Mouse (Mus musculus): ENCODE data around the gene Syde2. TPM values are rescaled to one million over a fixed set of nuclear protein-coding genes. Genes with fewer than 3 reads are reported as not detected.
A peak's percentile ranks its signal among the peaks of the same experiment; 100 is the strongest.
"Not testable (repeated sequence)": the region's sequence is repeated elsewhere in the genome, so short reads cannot be mapped to it uniquely, and the experiment has no call there.

The Syde2 gene
- polyA plus RNA-seq, 1 experiment: 3.8 TPM

DNA sequence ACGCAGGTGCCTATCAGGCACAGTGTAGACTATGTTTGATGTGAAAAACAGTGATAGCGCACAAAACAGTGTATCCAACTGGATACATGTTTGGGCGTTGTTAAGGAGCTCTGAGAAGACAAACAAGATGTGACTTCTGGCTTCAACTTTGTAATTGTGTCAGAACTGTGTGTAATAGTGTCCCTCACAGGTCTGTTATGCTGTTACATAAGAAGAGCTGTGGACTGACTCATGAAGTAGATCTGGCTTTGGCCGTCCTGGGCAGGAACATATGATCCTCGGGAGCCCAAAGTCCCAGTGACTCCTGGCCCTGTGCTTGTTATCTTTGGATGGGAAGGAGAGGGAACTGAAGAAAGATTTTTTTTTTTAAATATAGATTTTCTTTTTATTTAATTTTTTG is 7.8 kb downstream of the Syde2 start:
- peaks cover 22% of the 10 kb centered on the region for H3K36me3 ChIP-seq (ENCODE audit: control insufficient read depth, insufficient read depth, low read length)
- no peak overlapping the region for H3K27ac ChIP-seq (ENCODE audit: insufficient read depth, low read depth, low read length)
- whole genome bisulfite sequencing: 40% methylated on average over 5 of the region's 5 CpGs
- no peaks in the 10 kb centered on the region for H3K27me3 ChIP-seq (ENCODE audit: control insufficient read depth, insufficient read depth, low read length)
- H3K4me3 ChIP-seq (ENCODE audit: low read depth, low read length): no peak overlapping the region
- H3K4me1 ChIP-seq (ENCODE audit: control insufficient read depth, insufficient read depth, insufficient read length, low read length): peaks cover 5% of the 10 kb centered on the region; the same call in 1 of the 2 replicates
- TF ChIP-seq CTCF (IDR thresholded peaks at IDR 0.05; ENCODE audit: extremely low read depth, insufficient read length, insufficient replicate concordance, low read depth, low read length): no peak
- no peak for TF ChIP-seq POLR2A (IDR thresholded peaks at IDR 0.05; ENCODE audit: low read depth, low read length)

DNA sequence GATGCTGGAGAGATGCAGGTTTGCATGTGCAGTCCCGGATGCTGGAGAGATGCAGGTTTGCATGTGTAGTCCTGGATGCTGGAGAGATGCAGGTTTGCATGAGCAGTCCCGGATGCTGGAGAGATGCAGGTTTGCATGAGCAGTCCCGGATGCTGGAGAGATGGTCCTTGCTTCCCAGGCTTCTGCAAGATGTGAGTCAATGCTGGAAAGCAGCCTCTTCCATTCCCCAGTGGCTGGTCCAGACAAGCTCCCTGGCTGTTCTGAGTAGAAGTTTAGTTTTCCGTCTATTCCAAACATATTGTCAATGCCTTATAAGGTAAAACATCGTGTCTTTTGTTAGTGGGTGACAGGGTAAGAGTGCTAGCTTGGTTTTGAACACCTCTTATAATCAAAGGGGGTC is 8.9 kb downstream of the Syde2 start:
- H3K27me3 ChIP-seq (ENCODE audit: control insufficient read depth, insufficient read depth, low read length); H3K4me3 ChIP-seq (ENCODE audit: low read depth, low read length); H3K27ac ChIP-seq (ENCODE audit: insufficient read depth, low read depth, low read length); H3K4me1 ChIP-seq (ENCODE audit: control insufficient read depth, insufficient read depth, insufficient read length, low read length): not testable (repeated sequence)
- WGBS: 66% methylated on average over 5 of the region's 5 CpGs
- peaks cover 29% of the 10 kb centered on the region for H3K36me3 ChIP-seq (ENCODE audit: control insufficient read depth, insufficient read depth, low read length)

- H3K36me3 ChIP-seq (ENCODE audit: control insufficient read depth, insufficient read depth, low read length): peaks cover 41% of the 10 kb centered on the region
- no peak overlapping the region for H3K4me3 ChIP-seq (ENCODE audit: low read depth, low read length)
- no peak overlapping the region for H3K27ac ChIP-seq (ENCODE audit: insufficient read depth, low read depth, low read length)
- H3K27me3 ChIP-seq (ENCODE audit: control insufficient read depth, insufficient read depth, low read length): no peaks in the 10 kb centered on the region
- 87% methylated on average over 14 of the region's 14 CpGs for WGBS
- peaks cover 6% of the 10 kb centered on the region; the same call in 1 of the 2 replicates for H3K4me1 ChIP-seq (ENCODE audit: control insufficient read depth, insufficient read depth, insufficient read length, low read length)
- TF ChIP-seq CTCF (IDR thresholded peaks at IDR 0.05; ENCODE audit: extremely low read depth, insufficient read length, insufficient replicate concordance, low read depth, low read length) (no peak), POLR2A (IDR thresholded peaks at IDR 0.05; ENCODE audit: low read depth, low read length) (no peak)
Measured at GRCm38 (mm10) chr3:146004347-146005051, 16.8 kb downstream of the Syde2 start.

- no peak overlapping the region for H3K4me3 ChIP-seq (ENCODE audit: low read depth, low read length)
- H3K27ac ChIP-seq (ENCODE audit: insufficient read depth, low read depth, low read length): 0 out of 2 replicates have a peak overlapping the region, but pooled peaks have one; percentile 3
- TF ChIP-seq POLR2A (IDR thresholded peaks at IDR 0.05; ENCODE audit: low read depth, low read length) (no peak), CTCF (IDR thresholded peaks at IDR 0.05; ENCODE audit: extremely low read depth, insufficient read length, insufficient replicate concordance, low read depth, low read length) (no peak)
Measured at GRCm38 (mm10) chr3:146007872-146008271, 20.2 kb downstream of the Syde2 start.

GRCm38 (mm10) chr3:146009859-146010645 is 22.4 kb downstream of the Syde2 start:
- no peak overlapping the region for H3K4me3 ChIP-seq (ENCODE audit: low read depth, low read length)
- TF ChIP-seq CTCF (IDR thresholded peaks at IDR 0.05; ENCODE audit: extremely low read depth, insufficient read length, insufficient replicate concordance, low read depth, low read length) (no peak), POLR2A (IDR thresholded peaks at IDR 0.05; ENCODE audit: low read depth, low read length) (no peak)
- no peaks in the 10 kb centered on the region for H3K27me3 ChIP-seq (ENCODE audit: control insufficient read depth, insufficient read depth, low read length)
- H3K27ac ChIP-seq (ENCODE audit: insufficient read depth, low read depth, low read length): 0 out of 2 replicates have a peak overlapping the region, but pooled peaks have one; percentile 20
- peaks cover 12% of the 10 kb centered on the region for H3K36me3 ChIP-seq (ENCODE audit: control insufficient read depth, insufficient read depth, low read length)
- peaks cover 9% of the 10 kb centered on the region; the same call in 1 of the 2 replicates for H3K4me1 ChIP-seq (ENCODE audit: control insufficient read depth, insufficient read depth, insufficient read length, low read length)
- 65% methylated on average over 20 of the region's 20 CpGs for WGBS

More at GRCm38 (mm10) chr3:146007872-146008271, 20.2 kb downstream of the Syde2 start:
- Histone ChIP-seq H3K36me3 (ENCODE audit: control insufficient read depth, insufficient read depth, low read length) (peaks cover 18% of the 10 kb centered on the region), H3K4me1 (ENCODE audit: control insufficient read depth, insufficient read depth, insufficient read length, low read length) (peaks cover 9% of the 10 kb centered on the region; the same call in 1 of the 2 replicates), H3K27me3 (ENCODE audit: control insufficient read depth, insufficient read depth, low read length) (no peaks in the 10 kb centered on the region)
- WGBS: 36% methylated on average over 6 of the region's 6 CpGs

DNA sequence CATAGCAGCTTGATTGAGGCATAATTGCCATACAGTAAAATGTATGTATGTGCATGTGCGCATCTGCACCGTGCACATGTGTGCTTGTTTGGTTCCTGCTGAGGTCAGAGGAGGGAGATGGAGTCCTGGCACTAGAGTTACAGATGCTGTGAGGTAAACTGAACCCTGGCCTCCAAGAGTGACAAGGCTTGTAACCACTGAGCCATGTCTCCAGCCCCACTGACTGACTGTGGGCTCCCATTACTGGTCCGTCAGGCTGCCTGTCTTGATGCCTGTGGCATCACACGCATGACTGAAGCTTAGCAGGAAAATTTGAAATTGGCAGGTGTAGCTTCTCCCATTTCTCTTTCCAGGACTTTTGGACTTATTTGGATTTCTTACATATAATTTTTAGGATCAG is 23.1 kb downstream of the Syde2 start:
- Histone ChIP-seq H3K27ac (ENCODE audit: insufficient read depth, low read depth, low read length) (0 out of 2 replicates have a peak overlapping the region, but pooled peaks have one; percentile 20), H3K4me3 (ENCODE audit: low read depth, low read length) (no peak overlapping the region), H3K36me3 (ENCODE audit: control insufficient read depth, insufficient read depth, low read length) (peaks cover 17% of the 10 kb centered on the region), H3K27me3 (ENCODE audit: control insufficient read depth, insufficient read depth, low read length) (no peaks in the 10 kb centered on the region), H3K4me1 (ENCODE audit: control insufficient read depth, insufficient read depth, insufficient read length, low read length) (peaks cover 9% of the 10 kb centered on the region; the same call in 1 of the 2 replicates)
- TF ChIP-seq CTCF (IDR thresholded peaks at IDR 0.05; ENCODE audit: extremely low read depth, insufficient read length, insufficient replicate concordance, low read depth, low read length) (no peak), POLR2A (IDR thresholded peaks at IDR 0.05; ENCODE audit: low read depth, low read length) (no peak)
- 91% methylated on average over 4 of the region's 4 CpGs for WGBS

All from small intestine, adult 2 months (tissue).